Mouse (Mus musculus): Measurements from ENCODE around the gene Plxna4. TPM values are rescaled to one million over a fixed set of nuclear protein-coding genes. Genes with fewer than 3 reads are reported as not detected.

Plxna4 gene
- polyA plus RNA-seq, 1 experiment: not detected

GRCm38 (mm10) chr6:32464046-32464445 lies 123.9 kb downstream of the Plxna4 start:
- no peak for TF ChIP-seq GATA1 (IDR thresholded peaks at IDR 0.05; ENCODE audit: low read length)

- TF ChIP-seq GATA1 (IDR thresholded peaks at IDR 0.05; ENCODE audit: low read length): no peak
Measured at GRCm38 (mm10) chr6:32460400-32460799, 127.6 kb downstream of the Plxna4 start.

- no peak for TF ChIP-seq GATA1 (IDR thresholded peaks at IDR 0.05; ENCODE audit: low read length)
Measured at GRCm38 (mm10) chr6:32456641-32457040, 131.4 kb downstream of the Plxna4 start.

- TF ChIP-seq GATA1 (IDR thresholded peaks at IDR 0.05; ENCODE audit: low read length): no peak
Measured at GRCm38 (mm10) chr6:32451851-32452250, 136.1 kb downstream of the Plxna4 start.

GRCm38 (mm10) chr6:32449237-32449963 lies 138.6 kb downstream of the Plxna4 start:
- TF ChIP-seq GATA1 (IDR thresholded peaks at IDR 0.05; ENCODE audit: low read length): no peak

GRCm38 (mm10) chr6:32448787-32449186 lies 139.2 kb downstream of the Plxna4 start:
- no peak for TF ChIP-seq GATA1 (IDR thresholded peaks at IDR 0.05; ENCODE audit: low read length)

GRCm38 (mm10) chr6:32446276-32446675 lies 141.7 kb downstream of the Plxna4 start:
- TF ChIP-seq GATA1 (IDR thresholded peaks at IDR 0.05; ENCODE audit: low read length): no peak

- no peak for TF ChIP-seq GATA1 (IDR thresholded peaks at IDR 0.05; ENCODE audit: low read length)
Measured at GRCm38 (mm10) chr6:32445246-32445645, 142.7 kb downstream of the Plxna4 start.

- TF ChIP-seq GATA1 (IDR thresholded peaks at IDR 0.05; ENCODE audit: low read length): no peak
Measured at GRCm38 (mm10) chr6:32444393-32444792, 143.6 kb downstream of the Plxna4 start.

GRCm38 (mm10) chr6:32443679-32444078 lies 144.3 kb downstream of the Plxna4 start:
- no peak for TF ChIP-seq GATA1 (IDR thresholded peaks at IDR 0.05; ENCODE audit: low read length)

- no peak for TF ChIP-seq GATA1 (IDR thresholded peaks at IDR 0.05; ENCODE audit: low read length)
Measured at GRCm38 (mm10) chr6:32439434-32439833, 148.6 kb downstream of the Plxna4 start.

GRCm38 (mm10) chr6:32437219-32437618 lies 150.8 kb downstream of the Plxna4 start:
- TF ChIP-seq GATA1 (IDR thresholded peaks at IDR 0.05; ENCODE audit: low read length): no peak

GRCm38 (mm10) chr6:32423124-32423523 lies 164.9 kb downstream of the Plxna4 start:
- no peak for TF ChIP-seq GATA1 (IDR thresholded peaks at IDR 0.05; ENCODE audit: low read length)

GRCm38 (mm10) chr6:32420610-32421009 lies 167.4 kb downstream of the Plxna4 start:
- no peak for TF ChIP-seq GATA1 (IDR thresholded peaks at IDR 0.05; ENCODE audit: low read length)

GRCm38 (mm10) chr6:32417351-32417750 lies 170.6 kb downstream of the Plxna4 start:
- no peak for TF ChIP-seq GATA1 (IDR thresholded peaks at IDR 0.05; ENCODE audit: low read length)

GRCm38 (mm10) chr6:32411325-32411724 lies 176.7 kb downstream of the Plxna4 start:
- TF ChIP-seq GATA1 (IDR thresholded peaks at IDR 0.05; ENCODE audit: low read length): no peak

GRCm38 (mm10) chr6:32409625-32410024 lies 178.4 kb downstream of the Plxna4 start:
- no peak for TF ChIP-seq GATA1 (IDR thresholded peaks at IDR 0.05; ENCODE audit: low read length)

Measured in G1E-ER4 (cell line).